Mouse (Mus musculus) gastrocnemius, postnatal 36 days (tissue): ENCODE measurements around the gene Tfap4. TPM values are rescaled to one million over a fixed set of nuclear protein-coding genes. Genes with fewer than 3 reads are reported as not detected.

Source experiments
- total RNA-seq, 2 experiments: library from RNA; stranded (reverse); gene quantifications; 2 replicates each; pipeline ENCODE4 v1.2.3; 2021

Gene Tfap4
- total RNA-seq, 2 experiments from 2014 or later, result 2.6 to 4.1 TPM

Other genes starting within 250 kb of the Tfap4 start
- gene Adcy9, start 139.4 kb downstream of the Tfap4 start, total RNA-seq, result 10 to 100 TPM; 26.3 to 30.6 TPM
- 1,000 to 10,000 TPM; 1,182 to 1,390 TPM for gene Srl, start 18.0 kb downstream of the Tfap4 start, total RNA-seq
- gene Glis2, start 34.9 kb upstream of the Tfap4 start, total RNA-seq, result 1 to 10 TPM; 5.9 to 7.0 TPM
- 10 to 100 TPM; 87.0 to 91.6 TPM for gene Pam16, start 65.1 kb upstream of the Tfap4 start, total RNA-seq
- 1 to 10 TPM; 3.8 to 4.0 TPM for gene Vasn, start 80.1 kb upstream of the Tfap4 start, total RNA-seq
- 10 to 100 TPM; 90.1 TPM for gene Dnaja3, start 80.1 kb upstream of the Tfap4 start, total RNA-seq
- 10 to 100 TPM; 13.1 to 15.2 TPM for gene Coro7, start 119.9 kb upstream of the Tfap4 start, total RNA-seq
- gene Nmral1, start 159.5 kb upstream of the Tfap4 start, total RNA-seq, result 1 to 10 TPM; 2.8 to 3.0 TPM
- gene Hmox2, start 166.5 kb upstream of the Tfap4 start, total RNA-seq, result 10 to 100 TPM; 31.5 to 35.3 TPM
- 10 to 100 TPM; 63.2 to 80.0 TPM for gene Cdip1, start 230.4 kb upstream of the Tfap4 start, total RNA-seq